Mouse (Mus musculus): ENCODE data around the gene Tbxa2r.

The Tbxa2r gene

GRCm38 (mm10) chr10:81299585-81300351, 28.8 kb upstream of the Tbxa2r start:
- DNase-seq (ENCODE audit: low spot score in 2 of 2) = no peak

- no peak for DNase-seq (ENCODE audit: low spot score in 2 of 2)
Measured at GRCm38 (mm10) chr10:81300352-81300907, 28.1 kb upstream of the Tbxa2r start.

- DNase-seq (ENCODE audit: low spot score in 2 of 2) = no peak
Measured at GRCm38 (mm10) chr10:81301321-81301720, 27.2 kb upstream of the Tbxa2r start.

- no peak for DNase-seq (ENCODE audit: low spot score in 2 of 2)
Measured at GRCm38 (mm10) chr10:81302288-81302687, 26.2 kb upstream of the Tbxa2r start.

GRCm38 (mm10) chr10:81302781-81303218, 25.7 kb upstream of the Tbxa2r start:
- no peak for DNase-seq (ENCODE audit: low spot score in 2 of 2)

GRCm38 (mm10) chr10:81303258-81303657, 25.3 kb upstream of the Tbxa2r start:
- DNase-seq (ENCODE audit: low spot score in 2 of 2) = no peak

- DNase-seq (ENCODE audit: low spot score in 2 of 2) = no peak
Measured at GRCm38 (mm10) chr10:81303761-81304160, 24.8 kb upstream of the Tbxa2r start.

GRCm38 (mm10) chr10:81304597-81305238, 23.8 kb upstream of the Tbxa2r start:
- DNase-seq (ENCODE audit: low spot score in 2 of 2) = no peak

GRCm38 (mm10) chr10:81305663-81306062, 22.9 kb upstream of the Tbxa2r start:
- DNase-seq (ENCODE audit: low spot score in 2 of 2) = no peak

- no peak for DNase-seq (ENCODE audit: low spot score in 2 of 2)
Measured at GRCm38 (mm10) chr10:81306173-81306668, 22.3 kb upstream of the Tbxa2r start.

GRCm38 (mm10) chr10:81306837-81307682, 21.5 kb upstream of the Tbxa2r start:
- DNase-seq (ENCODE audit: low spot score in 2 of 2) = no peak

GRCm38 (mm10) chr10:81309571-81309970, 19.0 kb upstream of the Tbxa2r start:
- no peak for DNase-seq (ENCODE audit: low spot score in 2 of 2)

GRCm38 (mm10) chr10:81313581-81313980, 14.9 kb upstream of the Tbxa2r start:
- DNase-seq (ENCODE audit: low spot score in 2 of 2) = no peak

- no peak for DNase-seq (ENCODE audit: low spot score in 2 of 2)
Measured at GRCm38 (mm10) chr10:81314201-81314600, 14.3 kb upstream of the Tbxa2r start.

- no peak for DNase-seq (ENCODE audit: low spot score in 2 of 2)
Measured at GRCm38 (mm10) chr10:81315587-81315986, 12.9 kb upstream of the Tbxa2r start.

- no peak for DNase-seq (ENCODE audit: low spot score in 2 of 2)
Measured at GRCm38 (mm10) chr10:81316338-81317060, 12.0 kb upstream of the Tbxa2r start.

GRCm38 (mm10) chr10:81317273-81317672, 11.3 kb upstream of the Tbxa2r start:
- DNase-seq (ENCODE audit: low spot score in 2 of 2) = peak; percentile 37 to 70

- DNase-seq (ENCODE audit: low spot score in 2 of 2) = peak in 1 of 2 experiments; percentile 53
Measured at GRCm38 (mm10) chr10:81318589-81319329, 9.8 kb upstream of the Tbxa2r start.

- DNase-seq (ENCODE audit: low spot score in 2 of 2) = no peak
Measured at GRCm38 (mm10) chr10:81319330-81319699, 9.2 kb upstream of the Tbxa2r start.
